Mouse (Mus musculus): Measurements from ENCODE around the gene Rom1. TPM values are rescaled to one million over a fixed set of nuclear protein-coding genes. Genes with fewer than 3 reads are reported as not detected.

The Rom1 gene
- polyA plus RNA-seq, 1 experiment from 2014 or later: 2.0 TPM

DNA sequence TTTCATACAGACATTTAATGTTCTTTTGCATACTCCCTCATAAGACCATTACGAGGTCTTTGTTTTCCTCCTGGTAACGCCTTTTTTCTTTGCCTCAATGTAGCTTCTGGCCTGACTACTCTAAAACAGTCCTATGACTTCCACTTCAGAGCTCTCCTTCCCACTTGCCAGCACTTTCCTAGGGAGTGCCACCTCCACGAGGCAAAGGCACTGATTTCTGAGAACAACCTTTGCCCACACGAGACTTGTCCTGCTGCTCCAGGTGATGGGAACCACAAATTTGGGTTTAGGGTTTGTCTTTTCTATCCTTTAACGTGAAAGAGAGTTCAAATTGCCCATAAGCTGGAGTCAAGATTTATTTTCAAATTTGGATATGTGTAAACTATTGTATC lies 37.0 kb upstream of the Rom1 start:
- H3K4me1 ChIP-seq (ENCODE audit: control insufficient read depth, insufficient read depth, low read length): peaks cover 10% of the 10 kb centered on the region; the same call in 1 of the 2 replicates
- no peak for ATAC-seq (ENCODE audit: insufficient number of reproducible peaks, insufficient read depth, low FRiP score, low read depth)
- H3K9ac ChIP-seq (replicated peaks; ENCODE audit: low read depth, low read length): peak overlapping the region; percentile 64
- no peaks in the 10 kb centered on the region for H3K27me3 ChIP-seq (ENCODE audit: control insufficient read depth, insufficient read depth, low read length)
- WGBS: 31% methylated on average over 5 of the region's 5 CpGs
- peak overlapping the region; percentile 89 for H3K4me3 ChIP-seq (ENCODE audit: low read depth, low read length)
- H3K4me2 ChIP-seq (replicated peaks; ENCODE audit: low read depth, low read length): peak overlapping the region; percentile 74
- H3K36me3 ChIP-seq (ENCODE audit: control insufficient read depth, insufficient read depth, low read length): peaks cover 55% of the 10 kb centered on the region
- H3K27ac ChIP-seq (ENCODE audit: low read length): peak overlapping the region; percentile 93
- H3K9me3 ChIP-seq (ENCODE audit: control insufficient read depth, low read depth, low read length): no peaks in the 10 kb centered on the region

DNA sequence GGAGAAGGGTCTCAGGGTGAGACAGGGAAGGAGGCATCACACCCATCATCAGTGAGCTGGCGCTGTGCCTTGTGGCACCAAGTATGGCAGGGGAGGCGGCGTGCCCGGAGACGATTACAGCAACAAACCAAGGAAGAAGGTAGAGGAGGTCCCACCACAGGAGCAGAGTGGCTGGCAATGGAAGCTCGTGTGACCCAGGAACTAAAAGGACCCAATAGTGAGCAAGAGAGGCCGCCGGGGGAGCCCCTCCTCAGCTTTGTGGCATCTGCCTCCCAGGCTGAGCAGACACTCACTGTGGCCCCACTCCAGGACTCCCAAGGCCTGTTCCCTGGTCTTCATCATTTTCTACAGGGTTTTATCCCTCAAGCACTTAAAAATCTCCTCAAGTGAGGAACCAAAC lies 36.6 kb upstream of the Rom1 start:
- peaks cover 51% of the 10 kb centered on the region for H3K36me3 ChIP-seq (ENCODE audit: control insufficient read depth, insufficient read depth, low read length)
- no peaks in the 10 kb centered on the region for H3K27me3 ChIP-seq (ENCODE audit: control insufficient read depth, insufficient read depth, low read length)
- no peaks in the 10 kb centered on the region for H3K9me3 ChIP-seq (ENCODE audit: control insufficient read depth, low read depth, low read length)
- peak overlapping the region; percentile 93 for H3K27ac ChIP-seq (ENCODE audit: low read length)
- peak overlapping the region; percentile 89 for H3K4me3 ChIP-seq (ENCODE audit: low read depth, low read length)
- peak overlapping the region; percentile 64 for H3K9ac ChIP-seq (replicated peaks; ENCODE audit: low read depth, low read length)
- no peak for ATAC-seq (ENCODE audit: insufficient number of reproducible peaks, insufficient read depth, low FRiP score, low read depth)
- H3K4me2 ChIP-seq (replicated peaks; ENCODE audit: low read depth, low read length): peak overlapping the region; percentile 74
- H3K4me1 ChIP-seq (ENCODE audit: control insufficient read depth, insufficient read depth, low read length): peaks cover 10% of the 10 kb centered on the region; the same call in 1 of the 2 replicates
- 75% methylated on average over 8 of the region's 8 CpGs for WGBS

DNA sequence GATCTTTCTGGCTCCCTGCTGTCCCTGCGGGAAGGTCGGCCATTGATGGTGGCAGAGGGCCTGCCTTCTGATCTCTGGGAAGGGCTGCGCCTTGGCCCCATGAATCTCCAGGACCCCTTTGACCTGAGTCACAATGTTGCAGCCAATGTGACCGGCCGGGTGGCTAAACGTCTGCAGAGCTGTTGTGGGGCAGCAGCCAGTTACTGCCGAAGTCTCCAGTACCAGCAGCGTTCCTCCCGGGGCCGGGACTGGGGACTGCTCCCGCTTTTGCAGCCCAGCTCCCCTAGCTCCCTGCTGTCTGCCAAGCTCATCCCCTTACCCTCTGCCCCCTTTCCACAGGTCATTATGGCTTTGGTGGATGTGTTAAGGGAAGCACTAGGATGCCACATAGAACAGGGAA lies 35.9 kb upstream of the Rom1 start:
- no peak overlapping the region for H3K9ac ChIP-seq (replicated peaks; ENCODE audit: low read depth, low read length)

DNA sequence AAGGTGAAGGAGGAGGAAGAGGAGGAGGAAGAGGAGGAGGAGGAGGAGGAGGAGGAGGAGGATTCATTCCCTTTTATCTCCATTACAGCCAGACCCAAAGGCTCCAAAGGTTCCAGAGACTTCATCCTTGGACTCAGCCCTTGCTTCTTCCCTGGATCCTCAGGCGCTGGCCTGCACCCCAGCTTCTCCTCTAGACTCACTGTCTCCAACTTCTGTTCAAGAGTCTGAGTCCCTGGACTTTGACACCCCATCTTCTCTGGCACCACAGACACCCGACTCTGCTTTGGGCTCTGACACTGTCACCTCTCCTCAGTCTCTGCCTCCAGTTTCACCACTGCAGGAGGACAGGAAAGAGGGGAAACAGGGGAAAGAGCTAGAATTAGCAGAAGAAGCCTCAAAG lies 33.1 kb upstream of the Rom1 start:
- H3K27ac ChIP-seq (ENCODE audit: low read length): no peak overlapping the region
- ATAC-seq (ENCODE audit: insufficient number of reproducible peaks, insufficient read depth, low FRiP score, low read depth): no peak
- no peaks in the 10 kb centered on the region for H3K9me3 ChIP-seq (ENCODE audit: control insufficient read depth, low read depth, low read length)
- no peak overlapping the region for H3K9ac ChIP-seq (replicated peaks; ENCODE audit: low read depth, low read length)
- no peaks in the 10 kb centered on the region for H3K27me3 ChIP-seq (ENCODE audit: control insufficient read depth, insufficient read depth, low read length)
- H3K4me3 ChIP-seq (ENCODE audit: low read depth, low read length): no peak overlapping the region
- peaks cover 60% of the 10 kb centered on the region for H3K36me3 ChIP-seq (ENCODE audit: control insufficient read depth, insufficient read depth, low read length)
- H3K4me2 ChIP-seq (replicated peaks; ENCODE audit: low read depth, low read length): no peak overlapping the region
- WGBS: 95% methylated on average over 2 of the region's 2 CpGs
- H3K4me1 ChIP-seq (ENCODE audit: control insufficient read depth, insufficient read depth, low read length): peaks cover 5% of the 10 kb centered on the region; the same call in 1 of the 2 replicates

More for the DNA sequence above, 35.9 kb upstream of the Rom1 start:
- Histone ChIP-seq H3K4me1 (ENCODE audit: control insufficient read depth, insufficient read depth, low read length) (peaks cover 10% of the 10 kb centered on the region; the same call in 1 of the 2 replicates), H3K4me3 (ENCODE audit: low read depth, low read length) (no peak overlapping the region), H3K36me3 (ENCODE audit: control insufficient read depth, insufficient read depth, low read length) (peaks cover 51% of the 10 kb centered on the region), H3K9me3 (ENCODE audit: control insufficient read depth, low read depth, low read length) (no peaks in the 10 kb centered on the region), H3K27ac (ENCODE audit: low read length) (no peak overlapping the region), H3K4me2 (replicated peaks; ENCODE audit: low read depth, low read length) (no peak overlapping the region), H3K27me3 (ENCODE audit: control insufficient read depth, insufficient read depth, low read length) (no peaks in the 10 kb centered on the region)
- ATAC-seq (ENCODE audit: insufficient number of reproducible peaks, insufficient read depth, low FRiP score, low read depth): no peak
- WGBS: 86% methylated on average over 11 of the region's 11 CpGs

DNA sequence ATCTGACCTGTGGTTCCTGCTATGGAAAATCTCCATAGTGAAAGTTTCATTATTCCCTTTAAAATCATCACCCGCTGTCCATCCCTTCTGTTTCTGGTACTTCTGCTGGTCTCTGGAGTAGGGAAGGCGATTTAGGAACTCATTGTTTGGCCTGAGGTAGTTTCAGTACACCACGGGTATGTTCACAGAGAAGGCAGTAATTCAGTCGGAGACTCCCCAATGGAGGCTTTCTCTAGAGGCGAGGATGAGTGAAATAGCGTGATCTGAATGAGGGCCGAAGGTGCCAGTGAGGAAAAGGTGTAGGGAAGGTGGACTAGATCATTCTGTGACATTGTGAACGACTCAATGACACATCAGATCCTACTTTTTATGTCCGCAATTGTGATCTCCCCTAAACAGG lies 25.0 kb upstream of the Rom1 start:
- peaks cover 41% of the 10 kb centered on the region for H3K36me3 ChIP-seq (ENCODE audit: control insufficient read depth, insufficient read depth, low read length)
- H3K27me3 ChIP-seq (ENCODE audit: control insufficient read depth, insufficient read depth, low read length): no peaks in the 10 kb centered on the region
- H3K4me3 ChIP-seq (ENCODE audit: low read depth, low read length): peak overlapping the region; percentile 86
- ATAC-seq (ENCODE audit: insufficient number of reproducible peaks, insufficient read depth, low FRiP score, low read depth): no peak
- H3K27ac ChIP-seq (ENCODE audit: low read length): peak overlapping the region; percentile 78
- peak overlapping the region; percentile 77 for H3K9ac ChIP-seq (replicated peaks; ENCODE audit: low read depth, low read length)
- 7% methylated on average over 9 of the region's 9 CpGs for WGBS
- peaks cover 5% of the 10 kb centered on the region; the same call in 1 of the 2 replicates for H3K4me1 ChIP-seq (ENCODE audit: control insufficient read depth, insufficient read depth, low read length)
- no peaks in the 10 kb centered on the region for H3K9me3 ChIP-seq (ENCODE audit: control insufficient read depth, low read depth, low read length)
- H3K4me2 ChIP-seq (replicated peaks; ENCODE audit: low read depth, low read length): peak overlapping the region; percentile 72

DNA sequence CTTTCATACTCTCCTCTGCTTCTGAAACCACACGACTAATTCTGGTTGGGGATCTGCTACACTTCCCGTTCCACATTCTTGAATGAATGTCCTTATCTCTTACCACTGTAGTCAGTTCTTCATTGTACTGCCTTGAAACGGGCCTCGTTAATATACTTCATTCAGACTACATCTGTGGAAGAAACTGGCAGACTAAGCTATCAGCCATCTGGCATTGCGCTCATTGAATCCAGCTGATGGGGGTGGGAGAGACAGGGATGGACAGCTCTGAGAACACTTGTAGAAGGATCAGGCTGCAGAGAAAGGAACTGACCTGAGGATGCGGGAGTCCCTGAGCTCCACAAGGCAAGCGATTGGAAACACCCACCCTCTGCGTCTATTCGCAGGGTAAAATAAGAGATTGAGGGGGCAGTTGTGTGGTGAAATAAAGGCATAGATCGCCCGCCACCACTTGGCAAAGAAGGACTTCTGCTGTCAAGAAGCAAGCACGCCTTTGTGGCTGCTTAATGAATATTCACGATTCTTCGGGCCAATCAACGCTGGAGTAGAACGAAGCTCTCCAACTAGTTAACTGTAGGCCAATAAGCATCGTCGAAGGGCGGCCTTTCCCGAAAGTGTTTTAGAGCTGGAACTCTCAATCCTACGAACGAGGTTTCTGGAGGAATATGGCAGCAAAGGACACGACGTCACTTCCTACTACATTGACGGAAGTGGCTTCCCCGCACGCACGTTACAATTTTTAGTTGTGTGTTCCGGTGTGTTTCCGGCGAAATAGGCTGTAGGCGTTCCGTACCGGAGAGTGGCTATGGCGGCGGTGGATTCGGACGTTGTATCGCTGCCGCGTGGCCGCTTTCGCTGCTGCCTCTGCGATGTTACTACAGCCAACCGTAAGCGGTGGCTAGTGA lies 24.2 kb upstream of the Rom1 start, which contains the start of gene Tut1:
TSS of gene Tut1 (plus strand) at position 713 of the 905 bp plus-strand sequence.
- H3K4me2 ChIP-seq (replicated peaks; ENCODE audit: low read depth, low read length): peak within 1 kb of the TSS; percentile 72
- no peaks in the 10 kb centered on the region for H3K27me3 ChIP-seq (ENCODE audit: control insufficient read depth, insufficient read depth, low read length)
- peak within 1 kb of the TSS; percentile 78 for H3K27ac ChIP-seq (ENCODE audit: low read length)
- WGBS: 4% methylated on average over 46 of the region's 46 CpGs
- H3K9ac ChIP-seq (replicated peaks; ENCODE audit: low read depth, low read length): peak within 1 kb of the TSS; percentile 77
- peak; percentile 94 for ATAC-seq (ENCODE audit: insufficient number of reproducible peaks, insufficient read depth, low FRiP score, low read depth)
- H3K4me3 ChIP-seq (ENCODE audit: low read depth, low read length): peak within 1 kb of the TSS; percentile 86
- peaks cover 5% of the 10 kb centered on the region; the same call in 1 of the 2 replicates for H3K4me1 ChIP-seq (ENCODE audit: control insufficient read depth, insufficient read depth, low read length)
- H3K36me3 ChIP-seq (ENCODE audit: control insufficient read depth, insufficient read depth, low read length): peaks cover 42% of the 10 kb centered on the region
- H3K9me3 ChIP-seq (ENCODE audit: control insufficient read depth, low read depth, low read length): no peaks in the 10 kb centered on the region

DNA sequence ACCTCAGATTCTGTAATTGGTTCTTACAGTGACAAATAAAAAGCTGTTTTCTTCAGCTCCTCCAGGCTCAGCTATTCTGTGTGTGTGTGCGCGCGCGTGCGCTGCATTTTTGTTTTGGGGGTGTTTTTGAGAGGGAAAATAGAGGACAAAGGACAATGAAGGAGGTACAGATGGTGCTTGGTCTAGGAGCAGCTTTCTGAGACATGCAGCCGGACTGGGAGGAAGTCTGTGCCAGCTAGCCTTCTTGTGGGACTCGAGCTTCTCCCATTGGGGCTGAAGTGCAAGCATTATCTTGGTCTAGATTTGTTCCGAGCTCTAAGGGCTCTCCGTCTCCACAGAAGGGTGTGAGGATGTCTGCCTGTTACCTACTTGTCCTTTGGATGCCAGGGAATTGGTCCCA lies 23.1 kb upstream of the Rom1 start:
- Histone ChIP-seq H3K4me3 (ENCODE audit: low read depth, low read length) (no peak overlapping the region), H3K4me1 (ENCODE audit: control insufficient read depth, insufficient read depth, low read length) (peaks cover 5% of the 10 kb centered on the region; the same call in 1 of the 2 replicates), H3K27ac (ENCODE audit: low read length) (no peak overlapping the region), H3K9me3 (ENCODE audit: control insufficient read depth, low read depth, low read length) (no peaks in the 10 kb centered on the region), H3K27me3 (ENCODE audit: control insufficient read depth, insufficient read depth, low read length) (no peaks in the 10 kb centered on the region), H3K9ac (replicated peaks; ENCODE audit: low read depth, low read length) (no peak overlapping the region), H3K4me2 (replicated peaks; ENCODE audit: low read depth, low read length) (no peak overlapping the region), H3K36me3 (ENCODE audit: control insufficient read depth, insufficient read depth, low read length) (peaks cover 50% of the 10 kb centered on the region)
- WGBS: 92% methylated on average over 9 of the region's 9 CpGs
- no peak for ATAC-seq (ENCODE audit: insufficient number of reproducible peaks, insufficient read depth, low FRiP score, low read depth)

DNA sequence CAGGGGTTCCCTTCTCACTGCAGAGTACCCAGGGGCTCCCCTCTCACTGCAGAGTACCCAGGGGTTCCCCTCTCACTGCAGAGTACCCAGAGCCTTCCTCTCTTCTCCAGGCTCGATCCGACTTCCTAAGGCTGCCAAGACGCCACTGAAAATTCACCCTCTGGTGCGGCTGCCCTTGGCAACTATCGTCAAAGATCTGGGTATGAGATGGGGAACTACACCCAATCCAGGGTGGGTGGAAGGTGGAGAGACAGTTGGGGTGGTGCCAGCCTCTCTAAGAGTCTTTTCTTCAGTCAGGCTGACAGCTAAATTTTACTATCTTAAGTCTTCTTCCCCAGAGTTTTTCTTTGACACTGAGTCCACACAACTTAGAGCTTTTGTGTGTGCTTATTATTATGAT lies 21.0 kb upstream of the Rom1 start:
- peaks cover 9% of the 10 kb centered on the region for H3K4me1 ChIP-seq (ENCODE audit: control insufficient read depth, insufficient read depth, low read length)
- H3K36me3 ChIP-seq (ENCODE audit: control insufficient read depth, insufficient read depth, low read length): peaks cover 64% of the 10 kb centered on the region
- H3K4me3 ChIP-seq (ENCODE audit: low read depth, low read length): no peak overlapping the region
- H3K4me2 ChIP-seq (replicated peaks; ENCODE audit: low read depth, low read length): no peak overlapping the region
- H3K27me3 ChIP-seq (ENCODE audit: control insufficient read depth, insufficient read depth, low read length): no peaks in the 10 kb centered on the region
- 95% methylated on average over 5 of the region's 5 CpGs for WGBS
- H3K9ac ChIP-seq (replicated peaks; ENCODE audit: low read depth, low read length): no peak overlapping the region
- H3K27ac ChIP-seq (ENCODE audit: low read length): no peak overlapping the region
- no peak for ATAC-seq (ENCODE audit: insufficient number of reproducible peaks, insufficient read depth, low FRiP score, low read depth)
- no peaks in the 10 kb centered on the region for H3K9me3 ChIP-seq (ENCODE audit: control insufficient read depth, low read depth, low read length)

Data from stomach, embryonic 14.5 days (tissue).